Mouse (Mus musculus) right cerebral cortex, postnatal 36 days (tissue): ENCODE data around the gene Adam10.
A peak's percentile ranks its signal among the peaks of the same experiment; 100 is the strongest.

Experiments
- DNase-seq, 2 experiments: peaks; one replicate each; pipeline ENCODE4 v3.0.0; 2022; ENCODE audit warnings: low spot score in 2 of 2, mixed read lengths in 1 of 2

The Adam10 gene

DNA sequence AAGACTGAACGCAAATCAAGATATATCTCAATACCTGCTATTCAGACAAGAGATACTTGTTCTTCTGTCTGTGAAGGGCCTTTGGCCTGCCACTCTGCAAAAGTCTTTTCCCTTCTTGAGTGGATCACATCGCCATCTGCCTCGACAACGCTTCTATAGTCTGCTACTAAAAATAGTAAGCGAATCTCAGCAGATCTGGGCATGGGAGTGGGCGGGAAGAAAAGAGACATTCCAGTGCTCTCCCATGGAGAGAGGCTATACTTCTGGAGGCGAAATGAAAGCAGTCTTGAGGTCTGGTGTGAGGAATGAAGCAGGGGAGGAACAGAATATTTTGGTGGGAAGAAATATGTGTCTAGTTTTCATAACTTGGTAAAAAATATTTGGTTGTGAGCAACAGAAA is 109.9 kb downstream of the Adam10 start:
- peak; percentile 46 to 76 for DNase-seq

DNA sequence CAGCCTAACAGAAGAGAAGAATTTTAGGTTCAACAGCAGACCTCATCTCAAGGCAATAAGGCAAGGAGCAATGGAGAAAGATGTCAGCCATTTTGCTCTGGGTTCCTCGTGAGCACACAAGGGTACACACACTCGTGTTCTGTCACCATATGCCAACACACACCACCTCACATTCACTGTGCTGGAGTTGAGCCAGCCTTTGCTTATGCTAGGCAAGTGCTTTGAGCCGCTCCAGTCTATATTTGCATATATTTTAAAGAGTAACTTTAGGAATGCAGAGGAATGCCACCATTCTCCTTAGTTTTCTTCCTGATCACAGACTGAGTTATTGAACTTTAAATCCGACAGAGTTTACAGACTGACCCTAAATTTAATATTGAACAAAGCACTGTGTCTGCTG is 111.8 kb downstream of the Adam10 start:
- no peak for DNase-seq

DNA sequence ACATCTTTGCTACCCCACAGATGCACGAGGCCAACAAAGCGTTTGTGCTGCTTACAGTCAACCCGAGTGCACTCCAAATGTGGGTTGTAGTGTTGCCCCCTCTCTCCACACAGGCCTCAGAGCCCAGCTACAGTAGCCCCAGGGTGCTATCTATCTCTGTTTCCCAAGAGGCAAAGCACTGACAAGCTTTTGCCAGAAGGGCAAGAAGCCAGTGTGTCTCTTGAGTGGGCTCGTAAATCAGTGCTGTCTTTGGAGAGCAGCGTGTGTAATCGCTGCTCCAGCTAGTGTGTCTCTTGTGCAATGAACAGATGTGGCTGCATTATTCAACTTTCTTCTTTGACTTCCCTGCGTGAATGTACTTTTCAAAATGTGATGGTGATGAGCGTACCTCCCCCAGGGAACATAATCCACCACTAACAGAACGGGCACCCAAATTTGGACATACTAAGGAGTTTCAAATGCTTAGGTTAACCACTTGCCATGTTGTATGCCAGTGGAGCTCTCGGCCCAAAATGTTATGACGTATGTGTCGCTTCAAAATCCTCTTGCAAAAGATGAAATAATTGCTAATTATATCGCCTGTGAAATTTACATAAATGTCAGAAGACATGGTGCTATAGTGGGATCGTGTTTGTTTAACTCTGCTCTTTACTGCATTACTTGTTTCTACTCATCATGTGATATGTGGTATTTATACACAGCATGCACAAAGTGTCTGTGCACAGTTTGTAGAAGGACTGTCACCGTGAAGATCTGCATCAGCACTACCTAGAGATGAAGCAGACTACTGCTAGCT is 116.0 kb downstream of the Adam10 start:
- no peak for DNase-seq

DNA sequence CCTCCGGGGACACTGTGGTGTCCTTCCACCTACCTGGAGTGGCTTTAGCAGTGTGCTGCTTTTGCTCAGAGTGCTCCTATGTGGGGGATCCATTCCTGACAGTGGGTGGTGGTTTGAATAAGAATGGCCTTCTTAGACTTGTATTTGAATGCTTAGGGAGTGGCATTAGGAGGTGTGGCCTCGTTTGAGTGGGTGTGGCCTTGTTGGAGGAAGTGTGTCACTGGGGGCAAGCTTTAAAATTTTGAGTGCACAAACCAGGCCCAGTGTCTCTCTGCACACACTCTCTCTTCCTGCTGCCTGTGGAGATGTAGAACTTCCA is 116.6 kb downstream of the Adam10 start:
- no peak for DNase-seq

DNA sequence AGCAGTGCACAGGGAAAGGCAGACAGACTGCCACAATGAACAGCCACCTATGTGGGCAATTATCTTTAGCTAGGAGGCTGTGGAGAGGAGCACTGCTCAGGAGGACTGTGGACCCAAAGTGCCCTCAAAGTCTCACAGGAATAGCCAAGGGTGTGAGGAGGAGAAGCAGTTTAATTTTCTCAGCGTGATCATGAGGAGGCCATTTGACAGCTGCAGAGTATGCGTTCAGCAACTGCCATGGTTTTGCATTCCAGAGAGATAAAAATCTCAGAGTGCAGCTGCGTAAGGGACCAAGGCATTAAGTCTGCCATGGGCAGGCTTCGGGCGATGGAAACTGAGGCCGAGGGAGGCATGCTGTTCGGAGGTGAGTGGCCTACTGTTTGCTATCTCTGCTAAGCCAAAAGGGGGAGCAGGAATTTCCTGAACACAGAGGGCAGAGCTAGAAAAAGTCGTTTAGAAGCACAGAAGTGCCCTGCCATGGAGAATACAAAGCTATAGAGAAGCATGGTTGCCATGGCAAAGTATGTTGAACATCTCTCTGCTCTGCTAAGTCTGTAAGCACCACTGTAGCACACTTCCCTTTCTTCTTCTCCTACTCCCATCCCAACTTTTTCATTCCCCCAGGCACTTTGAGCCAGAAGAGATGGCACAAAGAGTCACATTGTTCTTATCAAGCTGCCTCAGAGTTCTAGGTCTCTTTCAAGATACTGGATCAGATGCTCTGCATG is 122.0 kb downstream of the Adam10 start:
- no peak for DNase-seq

DNA sequence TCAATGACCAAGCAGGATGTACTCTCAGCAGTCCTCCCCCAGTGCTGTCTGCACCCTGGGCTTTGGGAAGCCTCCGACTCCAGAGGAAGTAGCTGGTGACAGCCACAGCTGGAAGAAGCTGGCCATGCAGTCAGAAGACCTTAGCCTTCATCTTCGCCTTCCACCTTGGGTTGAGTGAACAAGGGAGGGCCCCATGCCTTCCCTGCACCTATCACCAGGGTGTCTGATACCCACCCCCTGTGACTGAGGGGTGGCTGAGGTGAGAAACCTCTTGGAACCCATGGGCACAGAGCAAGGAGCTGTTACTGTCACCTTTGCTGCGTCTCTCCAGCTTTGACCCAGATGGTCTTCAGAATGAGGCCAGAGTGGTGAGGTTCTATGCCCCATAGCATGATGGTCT is 123.0 kb downstream of the Adam10 start:
- no peak for DNase-seq

DNA sequence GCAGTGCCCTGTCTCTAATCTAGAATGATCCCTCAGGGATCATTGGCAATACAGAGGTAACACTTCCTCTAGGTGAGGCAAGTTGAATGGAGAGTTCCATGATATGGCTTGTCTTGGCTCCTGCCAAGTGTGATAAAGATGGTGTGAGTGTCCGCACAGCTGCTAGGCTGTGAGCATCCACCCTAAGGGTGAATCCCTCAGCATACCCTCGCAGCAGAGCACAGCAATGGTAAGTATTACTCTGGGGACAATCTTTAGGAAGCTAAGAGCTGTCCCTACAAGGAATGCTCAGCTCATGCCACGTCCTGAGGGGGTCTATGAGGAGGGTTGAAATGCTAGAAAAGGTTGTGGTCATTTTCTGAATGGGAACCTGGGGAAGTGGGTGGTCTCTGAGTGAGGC is 124.0 kb downstream of the Adam10 start:
- no peak for DNase-seq

DNA sequence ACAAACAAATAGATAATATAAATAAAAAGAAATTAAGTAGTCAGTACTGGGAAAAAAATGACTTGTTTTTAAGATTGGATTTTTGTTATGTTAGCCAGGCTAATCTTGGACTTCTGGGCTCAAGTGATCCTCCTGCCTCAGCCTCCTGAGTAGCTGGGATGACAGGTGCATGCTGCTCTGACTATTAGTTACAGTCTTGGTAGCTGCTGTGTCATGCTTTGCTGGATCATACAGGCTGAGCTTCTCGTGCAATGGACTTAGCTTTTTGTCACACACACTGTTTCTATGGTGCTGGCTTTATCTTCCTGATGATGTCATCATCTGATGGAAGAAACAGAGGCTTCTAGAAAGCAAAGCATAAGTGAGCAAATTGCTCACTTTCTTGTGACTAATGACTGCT is 127.3 kb downstream of the Adam10 start:
- no peak for DNase-seq

DNA sequence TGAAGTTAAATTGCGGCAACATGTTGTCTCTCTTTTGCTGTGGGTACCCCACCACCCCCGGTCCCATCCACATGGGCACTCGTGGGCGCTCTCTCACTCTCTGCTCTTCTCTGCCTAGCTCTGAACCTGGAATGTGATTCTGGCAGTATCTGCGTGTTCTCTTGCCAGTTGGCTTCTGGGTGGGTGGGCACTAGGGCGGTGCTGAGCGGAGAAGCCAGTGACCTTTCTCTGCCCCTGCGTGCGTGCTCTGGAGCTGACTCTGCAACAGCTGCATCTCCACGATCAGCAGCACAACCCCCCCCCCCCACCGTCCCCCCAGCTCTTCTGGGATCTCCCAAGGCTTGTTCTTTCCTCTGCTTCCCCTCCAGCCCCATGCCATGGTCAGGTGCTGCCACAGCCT is 128.9 kb downstream of the Adam10 start:
- DNase-seq, result no peak

DNA sequence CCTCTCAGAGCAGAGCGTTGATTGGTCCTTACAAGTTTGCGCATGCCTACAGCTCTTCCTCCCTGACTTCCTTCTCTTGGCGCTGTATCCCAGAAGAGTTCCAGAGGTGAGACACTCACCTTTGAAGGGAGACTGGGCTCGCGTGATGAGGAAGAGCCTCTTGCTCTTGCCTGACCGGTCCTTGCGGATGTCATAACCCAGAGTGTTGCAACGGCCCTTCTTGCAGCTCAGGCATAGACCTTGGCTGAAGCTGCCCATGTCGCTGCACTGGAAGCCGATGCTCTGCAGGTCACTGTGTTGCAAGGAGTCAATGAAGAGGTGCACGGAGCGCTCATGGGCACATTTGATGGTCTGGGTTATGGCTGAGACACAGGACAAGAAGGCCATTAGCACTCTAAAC is 133.8 kb downstream of the Adam10 start:
- DNase-seq, result no peak

DNA sequence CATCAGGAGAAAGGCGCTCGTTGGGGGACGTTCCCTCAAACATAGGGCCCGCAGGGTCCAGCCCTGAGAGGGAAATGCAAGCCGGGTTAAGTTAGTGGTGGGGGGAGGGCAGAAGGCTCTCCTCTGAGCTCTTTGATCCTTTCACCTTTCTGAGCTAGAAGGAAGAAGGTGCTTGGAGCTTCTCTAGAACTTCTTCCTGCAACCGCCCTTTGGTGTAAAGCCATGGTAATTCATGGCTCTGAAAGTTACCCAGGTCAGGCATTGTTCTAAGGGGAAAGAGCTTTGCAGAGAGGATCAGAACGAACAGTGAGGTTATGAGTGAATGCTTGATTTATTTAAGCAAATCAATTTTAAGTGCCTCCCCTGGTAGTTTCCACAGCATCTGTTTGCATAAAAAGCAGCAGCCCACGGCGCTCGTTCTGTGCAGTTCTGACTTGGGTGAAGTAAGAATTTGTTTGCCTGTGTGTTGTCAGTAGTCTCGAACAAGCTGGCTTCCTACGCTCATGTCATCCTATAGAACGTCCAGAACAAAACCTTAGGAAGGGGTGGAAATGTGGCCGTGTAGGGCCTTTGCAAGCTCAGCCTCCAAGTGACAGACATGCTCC is 138.0 kb downstream of the Adam10 start:
- peak; percentile 49 to 54 for DNase-seq

DNA sequence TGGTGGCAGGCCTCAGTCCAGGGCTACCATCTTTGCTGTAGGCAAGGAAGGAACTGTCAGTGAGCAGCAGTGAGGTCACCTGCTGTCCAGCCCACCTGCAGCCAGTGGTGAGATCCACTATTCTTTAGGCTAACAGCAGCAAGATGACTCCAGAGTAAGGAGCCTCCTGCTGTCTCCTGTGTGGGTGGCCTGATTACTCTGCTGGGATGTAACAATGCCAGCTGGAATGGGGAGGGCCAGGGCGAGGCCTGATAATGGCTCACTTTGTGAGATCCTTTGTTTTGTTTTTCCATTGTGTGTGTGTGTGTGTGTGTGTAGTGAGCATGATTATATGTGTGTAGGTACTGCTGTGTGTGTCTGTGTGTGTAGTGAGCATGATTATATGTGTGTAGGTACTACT is 138.6 kb downstream of the Adam10 start:
- DNase-seq, result no peak

DNA sequence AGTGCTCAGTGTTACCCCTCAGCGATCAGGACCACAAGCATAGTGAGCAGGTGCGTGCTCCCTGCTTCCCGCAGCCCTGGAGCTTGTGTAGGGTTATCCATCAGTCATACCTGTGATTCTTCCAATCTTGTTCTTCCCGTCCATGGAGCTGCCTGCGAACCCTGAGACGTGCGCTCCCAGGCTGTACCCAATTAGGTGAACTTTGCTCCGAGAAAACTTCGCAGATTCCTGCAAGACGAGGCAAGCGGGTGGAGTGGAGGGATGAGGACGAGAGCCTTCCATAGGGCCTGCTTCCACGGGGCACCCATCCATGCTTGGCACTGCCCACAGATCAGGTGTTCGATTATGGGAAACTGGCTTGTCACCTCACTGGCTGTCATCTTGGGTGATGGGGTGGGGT is 139.9 kb downstream of the Adam10 start:
- DNase-seq, result no peak

DNA sequence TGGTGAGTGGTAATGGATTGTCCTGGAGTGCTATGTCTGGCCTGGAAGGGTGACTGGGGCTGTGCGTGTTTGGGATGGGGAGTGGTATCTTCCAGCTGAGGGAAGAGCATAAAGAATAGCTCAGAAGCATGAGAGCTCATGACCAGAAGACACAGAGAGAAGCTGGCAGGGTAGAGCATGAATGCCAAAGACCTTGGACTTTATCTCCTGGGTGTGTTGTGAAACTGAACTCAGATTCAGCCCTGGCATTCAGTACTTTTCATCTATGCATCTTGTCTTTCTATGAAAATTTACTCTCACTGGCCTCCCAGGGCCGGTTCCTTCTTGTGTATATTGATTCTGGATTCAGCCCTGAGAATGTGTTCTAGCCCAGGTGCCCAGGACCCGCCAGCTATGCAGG is 145.3 kb downstream of the Adam10 start:
- no peak for DNase-seq

DNA sequence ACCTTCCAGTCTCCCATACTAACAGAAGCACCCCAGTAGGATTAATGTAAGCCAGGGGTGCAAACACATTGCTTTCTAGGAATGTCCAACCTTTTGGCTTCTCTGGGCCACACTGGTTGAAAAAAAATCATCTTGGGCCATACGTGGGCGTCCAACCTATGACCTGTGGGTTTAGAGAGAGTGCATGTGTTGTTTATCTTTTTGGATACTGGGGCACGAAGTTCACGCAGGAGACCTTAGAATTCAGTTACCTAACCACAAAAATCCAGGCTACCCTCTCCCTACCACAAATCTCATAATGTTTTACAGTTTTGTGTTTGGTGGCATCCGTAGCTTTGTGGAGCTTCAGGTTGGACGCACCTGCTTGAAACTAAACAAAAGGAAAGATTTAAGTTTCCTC is 149.1 kb downstream of the Adam10 start:
- DNase-seq, result no peak
